Mouse (Mus musculus): ENCODE results near the gene Comp. TPM values are rescaled to one million over a fixed set of nuclear protein-coding genes. Genes with fewer than 3 reads are reported as not detected.

Gene Comp
- total RNA-seq, 2 experiments from 2014 or later = 4.6 to 9.3 TPM

DNA sequence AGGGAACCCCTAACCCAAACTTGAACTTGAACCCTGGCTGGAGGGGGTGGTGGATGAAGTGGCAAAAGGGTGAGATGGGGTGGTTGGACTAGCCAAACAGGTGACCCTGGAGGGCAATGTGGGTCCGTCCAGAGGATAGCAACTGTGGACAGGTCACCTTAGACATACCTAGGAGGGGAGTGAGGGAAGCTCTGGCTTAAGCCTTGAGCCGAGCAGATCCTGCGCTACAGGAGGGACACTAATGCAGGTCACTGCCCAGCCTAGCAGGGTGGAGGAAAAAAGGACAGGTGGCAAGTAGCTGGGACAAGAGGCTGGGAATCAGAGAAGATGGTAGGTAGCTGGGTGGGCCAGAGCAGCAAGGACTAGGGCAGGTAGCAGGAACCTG, 21.4 kb upstream of the Comp start:
- DNase-seq (ENCODE audit: low spot score in 2 of 2) = no peak

DNA sequence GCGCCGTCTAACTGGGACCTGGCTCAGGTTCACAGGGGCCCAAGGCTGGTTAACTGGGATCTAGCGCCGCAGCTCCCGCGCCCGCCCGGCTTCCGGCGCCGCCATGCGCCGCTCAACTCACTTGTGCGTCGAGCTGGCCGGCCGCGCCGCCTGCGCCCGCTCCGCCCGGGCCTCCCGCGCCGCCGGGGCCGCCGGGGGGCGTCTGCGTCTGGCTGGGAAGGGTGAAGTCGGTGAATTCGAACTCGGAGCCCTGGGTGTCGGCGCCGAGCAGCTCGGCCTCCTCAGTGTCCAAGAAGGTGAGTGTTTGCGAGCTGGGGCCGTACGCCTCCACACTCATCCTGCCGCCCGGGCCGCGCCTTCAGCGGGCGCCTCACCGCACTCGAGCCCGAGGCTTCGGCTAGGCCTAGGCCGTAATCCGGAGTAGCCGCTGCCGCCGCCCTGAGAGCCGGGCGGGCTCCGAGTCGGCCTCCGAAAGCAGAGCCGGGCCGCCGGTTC, 20.7 kb upstream of the Comp start:
- DNase-seq (ENCODE audit: low spot score in 2 of 2) = no peak

DNA sequence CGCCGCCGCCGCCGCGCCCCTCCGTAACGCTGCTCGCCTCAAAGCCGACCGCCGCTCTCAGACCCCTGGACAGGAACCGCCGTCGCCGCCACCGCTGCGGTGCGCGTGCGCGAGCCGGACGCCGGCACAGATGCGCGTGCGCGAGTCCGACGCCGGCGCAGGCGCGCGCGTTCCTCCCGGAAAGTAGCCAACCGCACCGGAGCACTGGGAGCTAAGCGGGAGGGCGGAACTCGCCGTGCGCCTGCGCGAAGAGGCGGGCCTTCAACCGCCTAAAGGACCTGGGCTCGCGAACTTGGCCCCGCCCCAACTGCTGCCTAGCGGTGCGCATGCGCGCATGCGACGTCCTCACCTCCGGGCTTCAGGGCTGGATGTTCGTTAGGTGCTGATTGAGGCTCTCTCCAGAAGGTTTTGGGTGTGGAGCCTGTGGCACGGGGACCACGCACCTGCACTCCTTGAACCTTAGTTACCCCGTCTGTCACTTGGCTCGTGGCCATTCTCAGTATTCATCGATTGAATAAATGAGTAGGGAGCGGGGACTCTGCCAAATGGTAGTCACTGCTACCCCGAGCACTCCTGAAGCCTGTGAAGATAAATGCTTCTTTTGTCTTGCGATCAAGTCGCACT, 20.1 kb upstream of the Comp start, which contains the start of gene Upf1:
Gene Upf1, minus strand, starts transcription at position 85 of the 624 bp plus-strand sequence.
- DNase-seq (ENCODE audit: low spot score in 2 of 2) = peak; percentile 100

DNA sequence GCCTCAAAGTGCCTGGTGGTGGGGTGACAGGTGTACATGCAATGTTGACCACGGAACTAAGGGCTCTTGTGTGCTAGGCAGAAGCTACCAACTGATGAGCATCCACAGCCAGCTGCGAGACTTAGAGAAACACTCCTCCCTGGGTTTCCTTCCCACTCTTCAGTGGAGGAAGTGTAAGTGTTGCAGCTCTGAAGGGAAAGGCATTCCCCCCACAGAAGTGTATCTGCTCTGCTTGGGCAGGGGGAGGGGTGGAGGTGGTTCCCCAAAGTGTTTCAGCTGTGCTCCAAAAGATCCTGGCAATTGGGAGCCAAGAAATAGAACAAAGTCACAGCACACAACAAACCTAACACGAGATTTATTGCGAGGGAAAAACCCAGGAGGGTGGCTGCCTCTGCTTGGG, 19.4 kb upstream of the Comp start:
- no peak for DNase-seq (ENCODE audit: low spot score in 2 of 2)

DNA sequence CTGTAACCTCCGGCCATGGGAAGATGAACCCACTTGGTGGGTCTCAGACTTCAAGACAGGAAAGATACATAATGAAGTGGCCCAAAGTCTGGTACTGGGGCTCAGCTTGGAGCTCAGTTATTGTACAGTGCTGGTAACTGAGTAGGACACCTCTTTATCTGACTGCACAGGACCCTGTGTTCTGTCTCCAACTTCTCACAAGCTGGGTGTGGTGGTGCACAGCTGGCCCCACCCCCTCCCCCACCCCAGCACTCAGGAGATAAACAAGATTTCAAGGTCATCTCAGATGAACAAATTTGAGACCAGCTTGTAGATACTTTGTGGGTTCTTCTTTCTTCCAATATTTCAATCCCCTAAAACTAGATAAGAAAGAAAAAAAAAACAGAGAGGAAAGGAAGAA, 17.2 kb upstream of the Comp start:
- DNase-seq (ENCODE audit: low spot score in 2 of 2) = no peak

DNA sequence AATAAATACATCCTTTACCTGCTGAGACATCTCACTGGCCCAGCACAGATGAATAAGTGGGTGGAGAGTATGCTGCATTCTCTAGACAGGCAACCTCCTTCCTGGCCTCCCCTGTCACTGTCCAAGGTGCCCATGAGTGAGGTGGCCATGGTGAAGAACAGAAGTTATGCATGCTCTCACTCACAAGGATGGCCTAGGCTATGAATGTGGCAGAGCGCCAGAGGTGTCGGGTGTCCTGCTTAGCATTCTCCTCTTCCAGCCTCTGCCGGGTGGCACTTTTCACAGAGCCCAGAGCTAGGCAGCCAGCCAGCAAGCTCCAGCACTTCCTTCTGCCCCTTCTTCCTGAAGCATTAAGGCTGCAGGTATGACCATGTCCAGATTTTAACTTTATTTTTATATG, 13.9 kb upstream of the Comp start:
- peak in 1 of 2 experiments; percentile 74 for DNase-seq (ENCODE audit: low spot score in 2 of 2)

DNA sequence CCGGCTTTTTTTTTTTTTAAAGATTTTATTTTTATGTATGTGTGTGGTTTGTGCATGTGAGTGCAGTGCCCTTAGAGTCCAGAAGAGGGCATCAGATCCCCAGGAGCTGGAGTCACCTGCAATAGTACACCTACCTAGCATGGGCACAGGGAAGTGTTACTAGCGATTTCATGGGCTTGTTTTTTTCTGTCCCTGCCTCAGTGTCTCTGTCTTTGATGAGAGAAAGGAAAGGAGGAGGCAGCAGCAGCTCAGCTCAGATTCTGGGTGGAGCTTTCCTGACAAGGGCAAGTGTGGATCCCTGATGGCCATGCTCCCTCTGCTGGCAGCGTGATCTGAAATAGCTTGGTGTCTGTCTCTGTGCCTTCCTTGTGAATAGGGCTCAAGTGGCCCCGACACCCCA, 12.6 kb upstream of the Comp start:
- DNase-seq (ENCODE audit: low spot score in 2 of 2) = no peak

DNA sequence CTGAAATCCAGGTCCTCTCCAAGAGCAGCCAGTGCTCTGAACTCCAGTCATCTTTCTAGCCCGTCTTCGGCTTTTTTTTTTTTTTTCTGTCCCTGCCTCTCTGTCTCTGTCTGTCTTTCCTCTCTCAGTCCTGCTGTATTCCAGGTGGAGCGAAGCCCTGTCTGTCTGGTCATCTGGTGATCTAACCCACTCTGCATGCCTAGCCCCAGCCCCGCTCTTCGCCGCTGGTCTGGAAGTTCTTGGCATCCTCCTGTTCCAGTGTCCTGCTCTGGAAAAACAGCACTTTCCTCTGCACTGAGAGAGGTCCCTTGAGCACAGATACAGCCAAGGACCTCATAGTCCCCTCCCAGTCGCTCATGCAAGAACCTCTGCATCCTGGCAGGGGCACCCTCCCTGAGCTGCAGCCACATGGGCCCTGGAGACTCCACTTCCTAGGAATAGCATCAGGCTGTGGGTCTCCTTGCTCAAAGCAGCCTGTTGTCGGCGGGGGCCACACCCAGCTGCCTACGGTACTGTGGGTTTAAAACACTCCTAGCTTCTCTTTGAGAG, 11.8 kb upstream of the Comp start:
- DNase-seq (ENCODE audit: low spot score in 2 of 2) = no peak

DNA sequence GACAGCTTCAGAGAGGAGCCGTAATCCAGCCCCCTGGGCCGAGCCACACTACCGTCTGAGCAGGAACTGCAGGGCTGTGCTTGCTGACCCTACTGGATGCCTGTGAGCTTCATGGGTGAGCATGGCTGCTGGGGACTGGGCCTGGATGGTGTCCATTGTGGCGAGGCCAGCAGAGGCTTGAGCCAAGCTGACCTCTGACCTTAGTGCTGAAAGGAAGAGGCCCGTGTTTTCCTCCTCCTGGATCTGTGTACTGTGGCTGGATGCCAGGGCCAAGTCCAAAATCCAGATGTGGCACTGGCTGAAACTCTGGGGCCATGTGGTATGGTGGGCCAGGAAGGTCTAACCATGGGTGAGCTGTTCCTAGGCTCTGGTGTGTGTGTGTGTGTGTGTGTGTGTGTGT, 9.3 kb upstream of the Comp start:
- no peak for DNase-seq (ENCODE audit: low spot score in 2 of 2)

DNA sequence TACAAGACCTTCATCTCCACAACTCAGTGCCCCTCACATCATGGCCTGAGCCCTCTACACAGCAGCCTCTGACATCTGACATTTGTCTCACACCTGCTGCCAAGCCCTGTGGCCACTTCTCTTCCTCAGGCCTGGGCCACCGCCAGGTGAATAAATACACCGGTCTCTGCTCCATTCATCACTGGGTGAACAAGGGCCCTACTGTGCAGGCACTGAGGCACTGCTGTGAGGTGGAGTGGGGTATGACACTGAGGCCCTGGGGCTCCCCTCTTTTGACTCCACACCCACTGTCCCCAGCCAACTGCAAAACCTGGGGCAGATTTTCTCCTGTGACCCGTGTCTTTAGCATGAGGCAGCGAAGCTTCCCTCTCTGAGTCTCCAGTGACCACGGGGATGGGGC, 6.8 kb upstream of the Comp start:
- no peak for DNase-seq (ENCODE audit: low spot score in 2 of 2)

DNA sequence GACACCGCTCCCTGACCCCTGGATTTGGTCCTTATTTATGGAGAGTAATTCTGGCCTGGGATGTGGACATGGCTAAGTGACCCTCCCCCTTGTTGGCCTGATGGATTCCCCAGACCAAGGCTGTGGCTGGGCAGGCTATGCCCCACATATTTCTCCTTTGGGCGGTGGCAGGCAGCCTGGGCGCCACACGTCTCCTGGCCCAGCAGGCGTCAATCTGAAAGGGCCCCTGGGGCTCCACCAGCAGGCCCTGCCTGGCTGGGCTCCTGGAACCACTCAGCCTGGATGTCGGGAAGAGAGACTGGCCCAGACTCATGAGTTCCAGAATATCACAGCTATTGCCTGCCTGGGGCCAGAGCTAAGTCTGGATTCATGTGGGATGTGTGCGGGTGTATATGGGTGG, 2.9 kb upstream of the Comp start:
- no peak for DNase-seq (ENCODE audit: low spot score in 2 of 2)

DNA sequence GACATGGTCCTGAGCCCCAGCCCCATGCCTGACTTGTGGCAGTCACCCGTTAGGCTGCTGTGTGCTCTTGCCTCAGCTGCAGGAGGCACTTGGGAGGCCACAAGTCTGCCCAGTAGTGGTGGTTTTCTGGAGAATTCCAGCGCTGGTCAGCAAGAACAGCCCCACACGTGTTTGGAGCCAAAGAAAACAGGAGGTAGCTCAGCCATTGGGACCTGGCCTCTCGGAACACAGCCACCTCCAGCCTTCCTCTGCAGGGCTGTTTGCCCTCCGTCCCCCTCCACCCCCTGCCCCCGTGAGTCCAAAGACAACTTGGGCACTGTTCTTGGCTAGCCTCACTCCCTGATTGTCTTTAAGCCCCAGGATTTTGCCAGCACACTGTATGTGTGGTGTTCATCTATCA, 1.4 kb upstream of the Comp start:
- DNase-seq (ENCODE audit: low spot score in 2 of 2) = no peak

DNA sequence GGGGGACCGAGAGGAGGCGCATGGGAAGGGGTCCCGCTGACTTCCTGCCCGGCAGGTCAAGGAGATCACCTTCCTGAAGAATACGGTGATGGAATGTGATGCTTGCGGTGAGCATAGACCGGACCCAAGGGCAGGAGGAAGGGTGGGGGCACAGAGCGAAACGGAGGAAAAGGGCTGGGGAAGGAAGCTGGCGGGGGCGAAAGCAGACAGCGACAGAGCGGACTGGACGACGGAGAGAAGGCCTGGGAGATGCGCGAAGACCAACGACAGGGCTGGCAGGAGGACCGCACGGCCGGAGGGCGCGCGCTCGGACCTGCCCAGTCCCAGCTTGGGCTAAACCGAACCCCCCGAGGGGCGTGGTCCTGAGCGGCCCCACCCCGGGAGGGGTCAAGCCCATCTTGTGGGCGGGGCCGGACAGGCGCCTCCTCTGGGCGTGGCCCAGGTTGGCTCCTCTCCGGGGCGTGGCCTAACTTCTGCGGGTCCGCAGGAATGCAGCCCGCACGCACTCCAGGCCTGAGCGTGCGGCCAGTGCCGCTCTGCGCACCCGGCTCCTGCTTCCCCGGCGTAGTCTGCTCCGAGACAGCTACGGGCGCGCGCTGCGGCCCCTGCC, 1.1 kb downstream of the Comp start:
- DNase-seq (ENCODE audit: low spot score in 2 of 2) = peak; percentile 71 to 75

DNA sequence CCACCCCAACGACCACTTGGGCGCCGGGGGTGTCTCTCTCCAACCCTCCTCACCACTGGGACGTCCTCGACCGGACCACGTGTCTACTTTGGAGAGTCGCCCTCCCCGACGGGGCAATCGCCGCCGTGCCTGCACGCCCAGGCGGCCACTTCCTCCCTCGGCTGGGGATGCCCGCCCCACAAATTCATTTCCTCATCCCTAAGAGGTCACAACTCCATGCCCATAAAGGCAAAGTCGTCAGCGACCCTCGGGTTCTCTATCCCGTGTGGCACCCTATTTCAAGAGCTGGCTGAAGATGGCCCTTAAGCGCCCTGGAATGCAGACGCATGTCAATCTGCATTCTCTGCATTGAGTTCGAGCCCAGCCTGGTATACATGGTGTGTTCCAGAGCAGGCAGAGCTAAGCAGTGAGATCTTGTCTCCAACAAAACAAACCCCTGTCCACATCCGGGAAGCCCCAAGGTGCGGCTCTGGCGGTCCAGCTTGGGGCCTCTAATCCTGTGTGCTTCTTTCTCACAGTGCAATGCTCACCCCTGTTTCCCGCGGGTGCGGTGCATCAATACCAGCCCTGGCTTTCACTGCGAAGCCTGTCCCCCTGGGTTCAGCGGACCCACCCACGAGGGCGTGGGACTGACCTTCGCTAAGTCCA, 2.0 kb downstream of the Comp start:
- no peak for DNase-seq (ENCODE audit: low spot score in 2 of 2)

DNA sequence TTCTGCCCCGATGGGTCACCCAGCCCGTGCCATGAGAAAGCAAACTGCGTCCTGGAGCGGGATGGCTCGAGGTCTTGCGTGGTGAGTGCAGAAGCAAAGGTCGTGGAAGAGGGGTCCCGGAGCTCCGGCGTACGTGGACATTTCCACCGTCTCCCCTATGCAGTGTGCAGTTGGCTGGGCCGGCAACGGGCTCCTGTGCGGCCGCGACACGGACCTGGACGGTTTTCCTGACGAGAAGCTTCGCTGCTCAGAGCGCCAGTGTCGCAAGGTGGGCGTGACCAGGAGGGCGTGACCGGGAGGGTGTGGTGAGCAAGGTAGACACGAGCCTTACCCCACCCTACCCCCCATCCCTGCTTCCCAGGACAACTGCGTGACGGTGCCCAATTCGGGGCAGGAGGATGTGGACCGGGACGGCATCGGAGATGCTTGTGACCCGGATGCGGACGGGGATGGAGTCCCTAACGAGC, 3.0 kb downstream of the Comp start:
- DNase-seq (ENCODE audit: low spot score in 2 of 2) = no peak

DNA sequence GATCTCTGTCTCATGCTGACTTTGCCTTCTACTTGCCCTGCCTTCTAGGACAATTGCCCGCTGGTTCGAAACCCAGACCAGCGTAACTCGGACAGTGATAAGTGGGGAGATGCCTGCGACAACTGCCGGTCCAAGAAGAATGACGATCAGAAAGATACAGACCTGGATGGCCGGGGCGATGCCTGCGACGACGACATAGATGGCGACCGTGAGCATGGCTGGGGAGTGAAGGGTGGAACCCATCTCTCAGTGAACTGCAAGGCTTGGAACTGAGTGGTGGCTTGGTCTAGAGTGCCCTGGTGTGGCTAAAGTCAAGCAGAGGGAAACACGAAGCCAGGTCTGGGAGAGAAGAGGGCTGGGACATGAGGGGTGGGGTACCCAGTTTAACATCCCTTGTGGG, 3.7 kb downstream of the Comp start:
- no peak for DNase-seq (ENCODE audit: low spot score in 2 of 2)

DNA sequence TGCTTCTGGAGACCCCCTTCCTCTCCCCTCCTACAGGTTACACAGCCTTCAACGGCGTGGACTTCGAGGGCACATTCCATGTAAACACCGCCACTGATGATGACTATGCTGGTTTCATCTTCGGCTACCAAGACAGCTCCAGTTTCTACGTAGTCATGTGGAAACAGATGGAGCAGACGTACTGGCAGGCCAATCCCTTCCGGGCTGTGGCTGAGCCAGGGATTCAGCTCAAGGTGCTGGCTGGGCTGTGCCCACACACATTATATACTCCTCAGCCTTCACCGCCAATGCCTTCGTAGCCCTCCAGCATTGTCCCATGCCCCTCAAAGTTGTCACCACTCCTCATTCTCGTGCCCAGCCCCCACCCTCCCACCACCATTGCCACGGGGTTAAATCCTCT, 6.7 kb downstream of the Comp start:
- DNase-seq (ENCODE audit: low spot score in 2 of 2) = no peak

DNA sequence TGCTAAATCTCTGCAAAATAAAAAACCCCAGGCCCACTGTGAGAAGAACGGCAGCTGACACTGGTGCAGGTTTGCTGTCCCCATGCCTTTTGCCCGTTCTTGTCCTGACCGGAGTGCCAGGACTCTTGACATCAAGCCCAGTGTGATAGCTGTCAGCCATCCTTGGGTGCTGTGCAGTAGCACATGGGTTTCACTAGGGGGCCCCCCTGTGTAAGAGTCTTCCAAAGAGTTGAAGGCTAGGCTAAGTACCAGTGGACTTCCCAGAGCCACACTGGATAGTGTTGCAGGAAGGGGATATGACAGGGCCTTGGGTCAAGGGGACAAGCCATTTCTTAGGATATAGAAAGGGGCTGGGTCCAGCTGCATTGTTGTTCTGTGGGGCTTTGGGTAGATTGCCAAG, 9.9 kb downstream of the Comp start:
- DNase-seq (ENCODE audit: low spot score in 2 of 2) = peak in 1 of 2 experiments; percentile 73

DNA sequence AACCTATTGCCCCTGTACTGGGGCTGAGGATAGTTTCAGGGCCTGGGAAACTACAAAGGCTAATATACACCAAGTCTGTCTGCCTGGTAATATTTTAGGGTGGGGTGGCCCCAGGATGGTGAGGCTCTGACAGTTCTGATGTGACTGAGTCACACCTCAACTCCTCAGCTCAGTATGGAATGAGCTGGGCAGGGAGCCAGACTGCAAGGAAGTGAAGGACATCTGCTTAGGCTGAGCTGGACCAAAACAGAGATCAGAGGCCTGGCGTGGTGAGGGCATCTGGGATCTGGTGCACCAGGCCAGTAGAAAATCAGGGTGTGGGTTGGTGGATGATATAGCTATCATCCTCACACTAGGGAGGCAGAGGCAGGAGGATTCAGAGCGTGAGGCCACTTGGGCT, 16.3 kb downstream of the Comp start:
- DNase-seq (ENCODE audit: low spot score in 2 of 2) = no peak

DNA sequence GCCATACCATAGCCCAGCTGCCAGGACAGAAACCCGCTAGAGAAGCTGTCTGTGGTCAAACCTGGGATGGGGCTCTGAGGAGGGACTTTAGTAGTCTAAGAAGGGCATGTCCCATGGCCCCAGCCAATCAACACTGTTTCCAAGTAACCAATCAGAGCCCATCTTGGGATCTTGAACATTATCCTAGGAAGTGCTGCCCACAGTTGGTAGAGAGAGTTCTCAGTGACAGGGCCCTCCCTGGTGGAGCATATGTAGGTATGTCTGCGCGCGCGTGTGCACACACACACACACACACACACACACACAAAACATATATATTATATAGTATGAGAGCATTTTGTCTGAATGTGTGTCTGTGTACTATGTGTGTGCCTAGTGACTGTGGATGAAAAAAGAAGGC, 19.7 kb downstream of the Comp start:
- DNase-seq (ENCODE audit: low spot score in 2 of 2) = no peak

DNA sequence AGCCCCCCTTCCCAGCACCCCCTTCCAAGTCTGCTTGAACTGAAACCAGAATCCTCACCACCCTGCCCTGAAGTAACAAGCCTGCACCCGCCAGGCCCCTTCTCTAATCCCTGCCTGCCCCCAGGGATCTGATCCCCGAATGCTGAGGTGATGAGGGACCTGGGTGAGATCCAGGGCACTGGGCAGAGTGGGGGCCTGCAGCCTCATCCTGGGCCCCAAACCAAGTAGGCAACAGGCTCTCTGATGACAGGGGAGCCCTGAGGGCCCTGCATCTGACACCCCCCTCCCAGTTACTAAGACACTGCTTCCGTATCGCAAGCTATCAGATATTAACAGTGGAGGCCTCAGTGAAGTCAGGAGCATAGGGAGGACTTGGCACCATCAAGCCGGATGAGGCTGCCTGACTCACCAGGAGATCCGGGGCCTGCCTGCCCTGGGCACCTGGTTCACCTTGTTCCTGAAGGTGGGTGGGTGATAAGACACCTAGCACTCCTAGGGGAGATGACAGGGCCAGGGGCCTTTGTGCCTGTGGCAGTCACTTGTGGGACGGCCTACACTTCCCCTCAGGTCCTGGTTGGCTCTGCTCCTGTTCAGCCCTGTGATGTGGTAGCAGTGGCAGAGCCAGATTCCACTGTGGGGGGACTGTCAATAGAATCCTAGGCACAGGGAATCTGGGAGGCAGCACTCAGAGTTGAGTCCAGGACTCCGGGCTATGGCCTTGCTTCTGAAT, 21.1 kb downstream of the Comp start:
- DNase-seq (ENCODE audit: low spot score in 2 of 2) = no peak

DNA sequence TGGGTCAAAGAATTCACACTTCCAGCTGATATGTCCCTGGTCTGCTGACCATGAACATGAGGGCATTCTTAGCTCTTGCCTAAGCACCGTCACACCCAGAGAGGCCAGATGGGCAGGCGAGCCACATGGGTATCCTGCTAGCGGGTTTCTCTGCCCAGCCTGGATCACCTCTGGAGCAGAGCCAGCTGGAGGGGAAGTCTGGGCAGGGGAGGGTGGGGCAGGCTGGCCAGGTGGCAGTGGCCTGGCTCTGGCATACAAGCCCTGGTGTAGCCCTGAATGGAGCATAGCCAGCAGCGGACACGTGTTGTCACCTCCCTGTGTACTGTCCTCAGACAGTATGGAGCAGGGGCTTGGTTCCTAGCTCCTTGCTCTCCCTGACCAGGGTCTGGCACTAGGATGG, 22.3 kb downstream of the Comp start:
- peak in 1 of 2 experiments; percentile 45 for DNase-seq (ENCODE audit: low spot score in 2 of 2)
